Mouse (Mus musculus) C2C12 (cell line): Measurements from ENCODE around the gene Trim38.

Experiments used
- CEBPB ChIP-seq: IDR thresholded peaks from one replicate; pipeline ENCODE4 v1.6.1; 2011; ENCODE audit warnings: low read depth, mild to moderate bottlenecking, control low read depth, moderate library complexity
- CTCF ChIP-seq: IDR thresholded peaks from one replicate; pipeline ENCODE4 v1.5.1; 2011; ENCODE audit not compliant: control insufficient read depth, insufficient read depth, insufficient read length
- MYOD1 ChIP-seq: IDR thresholded peaks from one replicate; pipeline ENCODE4 v1.6.1; 2011; ENCODE audit warnings: low read depth; ENCODE audit not compliant: control insufficient read depth, insufficient read length
- USF1 ChIP-seq: IDR thresholded peaks from one replicate; pipeline ENCODE4 v1.6.1; 2011; ENCODE audit warnings: low read depth, mild to moderate bottlenecking, control low read depth, moderate library complexity

DNA sequence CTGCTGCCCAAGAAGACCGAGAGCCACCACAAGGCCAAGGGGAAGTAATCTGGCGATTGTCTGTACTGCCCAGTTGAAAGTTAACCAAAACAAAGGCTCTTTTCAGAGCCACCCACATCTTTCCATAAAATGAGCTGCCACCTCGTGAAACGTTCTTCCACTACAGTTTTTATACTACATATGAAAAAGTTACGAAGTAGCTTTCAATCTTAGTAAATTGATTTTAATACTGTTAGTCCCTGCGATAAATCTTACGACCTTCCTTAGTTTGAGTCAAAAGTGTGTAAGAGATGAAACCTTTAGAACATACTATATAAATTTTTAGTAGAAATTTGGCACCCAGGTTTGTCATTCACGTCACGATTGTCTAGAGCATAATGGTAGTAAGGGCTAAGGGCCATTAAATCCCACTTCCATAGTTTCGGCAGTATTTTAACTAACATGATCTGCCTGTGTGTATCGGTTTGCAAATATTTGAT, 18.2 kb upstream of the Trim38 start:
- no peak for TF ChIP-seq CTCF
- no peak for TF ChIP-seq USF1
- no peak for TF ChIP-seq MYOD1
- no peak for TF ChIP-seq CEBPB
